Mouse (Mus musculus) thymus, adult 2 months (tissue): Measurements from ENCODE around the gene Prdm16. TPM values are rescaled to one million over a fixed set of nuclear protein-coding genes. Genes with fewer than 3 reads are reported as not detected.

Experiments used
- DNase-seq: peaks from one replicate; pipeline ENCODE4 v3.0.0; 2021
- H3K27ac ChIP-seq: fragments of 200-500 bp; 2 replicates; pipeline ENCODE4 v1.5.1; 2012; ENCODE audit warnings: low read length, control low read depth; ENCODE audit not compliant: control insufficient read depth, insufficient read depth
- H3K27me3 ChIP-seq: fragments of 200-500 bp; 2 replicates; pipeline ENCODE4 v1.6.1; 2012; ENCODE audit warnings: mild to moderate bottlenecking, low read length, moderate library complexity, mixed read lengths; ENCODE audit not compliant: control insufficient read depth, insufficient read depth
- H3K36me3 ChIP-seq: fragments of 200-500 bp; 2 replicates; pipeline ENCODE4 v1.6.1; 2012; ENCODE audit warnings: mild to moderate bottlenecking, low read length, moderate library complexity; ENCODE audit not compliant: control insufficient read depth, insufficient read depth
- H3K4me1 ChIP-seq: fragments of 200-500 bp; replicated peaks from 2 replicates; pipeline ENCODE4 v1.6.1; 2012; ENCODE audit warnings: low read length; ENCODE audit not compliant: control insufficient read depth, insufficient read depth
- H3K4me3 ChIP-seq: fragments of 200-500 bp; 2 replicates; pipeline ENCODE4 v1.5.1; 2012; ENCODE audit warnings: mild to moderate bottlenecking, low read length, control low read depth, moderate library complexity; ENCODE audit not compliant: control insufficient read depth, insufficient read depth
- CTCF ChIP-seq: fragments of 200-500 bp; IDR thresholded peaks from 2 replicates; pipeline ENCODE4 v1.5.1; 2012; ENCODE audit warnings: mild to moderate bottlenecking, control low read depth, low read length, moderate library complexity, borderline replicate concordance; ENCODE audit not compliant: control insufficient read depth, poor library complexity, insufficient read depth; ENCODE audit errors: extremely low read depth
- POLR2A ChIP-seq: fragments of 200-500 bp; IDR thresholded peaks from 2 replicates; pipeline ENCODE4 v1.6.1; 2012; ENCODE audit warnings: mild to moderate bottlenecking, low read length, control low read depth, moderate library complexity; ENCODE audit not compliant: control insufficient read depth, poor library complexity, insufficient read depth; ENCODE audit errors: extremely low read depth
- WGBS: fragments of 180-500 bp; shearing (Covaris S2); methylation state at CpG from one replicate; pipeline ENCODE4 v1.1.7; 2018; 5-methylcytosine and 5-hydroxymethylcytosine counted together
- polyA plus RNA-seq: library from polyadenylated mRNA; depleted of rRNA; stranded (reverse); fragments of >200 nt; gene quantifications from 2 replicates; pipeline ENCODE4 v1.2.3, GENCODE M21; 2012

The Prdm16 gene
- polyA plus RNA-seq, 1 experiment, result 4.5 TPM

DNA sequence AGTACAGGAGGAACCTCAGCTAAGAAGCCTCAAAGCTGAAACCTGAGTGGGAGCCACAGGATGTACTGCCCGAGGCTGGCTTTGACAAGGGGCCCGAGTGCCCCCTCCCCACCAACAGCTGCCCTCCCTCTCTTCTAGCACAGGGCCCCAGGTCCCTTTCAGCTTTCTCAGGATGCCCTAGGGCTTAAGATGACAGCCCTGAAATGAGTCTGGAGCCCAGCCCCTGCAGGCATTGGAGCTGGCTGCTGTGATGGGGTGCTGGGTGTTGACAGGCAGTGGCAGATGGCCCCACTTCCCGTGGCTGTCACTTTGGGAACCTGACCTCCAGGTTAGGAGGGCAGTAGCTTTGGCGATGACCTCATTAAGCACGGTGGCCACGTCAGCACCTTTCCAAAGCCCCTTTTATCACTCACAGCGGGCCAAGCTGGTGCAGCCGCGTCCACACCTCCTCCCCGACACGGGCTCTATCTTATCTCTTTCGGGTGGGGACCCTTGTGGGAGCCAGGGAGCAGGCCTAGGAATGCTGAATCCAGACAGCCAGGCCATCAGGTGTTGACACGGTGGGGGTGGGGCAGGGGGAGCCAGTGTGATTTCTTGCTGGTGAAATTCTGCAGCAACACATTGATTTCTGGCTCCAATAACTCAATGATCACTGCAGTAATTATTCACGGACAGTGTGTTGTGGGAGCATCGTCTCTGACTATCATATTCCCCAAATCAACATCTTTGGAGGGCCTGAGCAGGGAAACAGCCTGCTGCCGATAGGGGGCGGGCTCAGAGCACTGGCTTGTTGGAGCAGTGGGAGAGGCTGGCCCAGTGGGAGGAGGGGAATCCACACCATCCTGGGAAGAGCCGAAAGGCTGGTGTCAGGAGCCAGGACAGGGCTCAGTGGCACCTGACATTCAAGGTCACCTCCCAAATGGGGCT is 243.2 kb downstream of the Prdm16 start:
- Histone ChIP-seq H3K27ac (no peak overlapping the region), H3K4me3 (no peak overlapping the region), H3K4me1 (no peaks in the 10 kb centered on the region), H3K27me3 (no peaks in the 10 kb centered on the region), H3K36me3 (no peaks in the 10 kb centered on the region)
- DNase-seq, result no peak
- WGBS, result 78% methylated on average over 18 of the region's 18 CpGs
- TF ChIP-seq CTCF (no peak), POLR2A (no peak)

DNA sequence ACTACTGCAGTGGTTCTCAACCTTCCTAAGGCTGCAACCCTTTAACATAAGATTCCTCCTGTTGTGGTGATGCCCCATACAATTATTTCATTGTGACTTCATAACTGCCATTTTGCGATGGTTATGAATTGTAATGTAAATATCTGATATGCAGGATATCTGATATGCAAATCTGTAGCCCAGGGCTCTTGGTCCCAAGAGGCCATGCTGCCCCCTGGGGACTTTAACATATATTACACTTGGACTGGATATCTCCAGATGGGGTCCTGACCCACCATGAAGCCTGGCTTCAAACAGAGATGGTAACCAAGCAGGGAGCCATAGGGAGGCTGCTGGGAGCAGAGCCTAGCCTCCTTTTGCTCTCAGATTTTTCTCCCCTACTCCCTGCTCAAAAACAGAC is 244.0 kb downstream of the Prdm16 start:
- Histone ChIP-seq H3K27ac (no peak overlapping the region), H3K4me3 (no peak overlapping the region), H3K4me1 (no peaks in the 10 kb centered on the region), H3K27me3 (no peaks in the 10 kb centered on the region), H3K36me3 (no peaks in the 10 kb centered on the region)
- no peak for DNase-seq
- TF ChIP-seq CTCF (no peak), POLR2A (no peak)
- WGBS, result 71% methylated on average over 1 of the region's 1 CpGs

DNA sequence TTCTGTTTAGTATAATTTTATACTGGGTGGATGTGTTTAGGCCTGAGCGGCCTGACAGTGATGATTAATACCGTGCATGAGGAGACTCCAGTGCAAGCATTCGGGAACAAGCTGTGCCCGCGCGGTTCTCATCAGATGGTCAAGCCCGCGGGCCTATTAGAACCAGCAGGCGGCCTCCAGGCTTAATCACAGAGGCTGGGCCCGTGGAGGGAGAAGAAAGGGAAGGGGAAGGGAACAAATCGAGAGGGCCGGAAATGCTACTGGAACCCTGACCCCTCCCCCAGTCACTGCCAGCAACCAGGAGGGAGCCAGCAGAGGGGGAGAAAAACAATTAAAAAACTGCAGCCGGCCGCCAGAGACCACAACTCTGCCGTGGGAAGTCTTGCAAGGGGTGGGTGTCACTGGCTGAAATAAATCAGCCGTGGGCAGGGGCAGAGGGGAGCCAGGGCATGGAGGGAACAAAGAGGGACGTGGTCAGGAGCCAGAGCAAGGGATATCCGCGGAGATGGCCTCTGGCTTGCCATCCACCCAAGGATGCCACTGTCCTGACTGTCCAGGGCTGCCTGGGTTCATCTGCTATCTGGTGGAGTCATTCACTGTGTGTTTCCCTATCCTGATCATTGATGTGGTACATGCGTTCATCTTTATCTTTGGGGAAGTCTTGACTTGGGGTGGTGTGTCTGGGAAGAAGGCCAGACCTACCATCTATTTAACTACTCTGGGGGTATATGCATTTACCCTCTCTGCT is 246.2 kb downstream of the Prdm16 start:
- TF ChIP-seq CTCF (no peak), POLR2A (no peak)
- no peaks in the 10 kb centered on the region for H3K4me1 ChIP-seq
- H3K27ac ChIP-seq, result no peak overlapping the region
- H3K4me3 ChIP-seq, result no peak overlapping the region
- no peaks in the 10 kb centered on the region for H3K36me3 ChIP-seq
- 22% methylated on average over 20 of the region's 20 CpGs for WGBS
- H3K27me3 ChIP-seq, result no peaks in the 10 kb centered on the region
- DNase-seq, result no peak

GRCm38 (mm10) chr4:154389641-154390040 is 247.0 kb downstream of the Prdm16 start:
- TF ChIP-seq CTCF (no peak), POLR2A (no peak)
- H3K36me3 ChIP-seq, result no peaks in the 10 kb centered on the region
- no peak overlapping the region for H3K27ac ChIP-seq
- H3K4me3 ChIP-seq, result no peak overlapping the region
- H3K4me1 ChIP-seq, result no peaks in the 10 kb centered on the region
- DNase-seq, result no peak
- WGBS, result 84% methylated on average over 2 of the region's 2 CpGs
- no peaks in the 10 kb centered on the region for H3K27me3 ChIP-seq

DNA sequence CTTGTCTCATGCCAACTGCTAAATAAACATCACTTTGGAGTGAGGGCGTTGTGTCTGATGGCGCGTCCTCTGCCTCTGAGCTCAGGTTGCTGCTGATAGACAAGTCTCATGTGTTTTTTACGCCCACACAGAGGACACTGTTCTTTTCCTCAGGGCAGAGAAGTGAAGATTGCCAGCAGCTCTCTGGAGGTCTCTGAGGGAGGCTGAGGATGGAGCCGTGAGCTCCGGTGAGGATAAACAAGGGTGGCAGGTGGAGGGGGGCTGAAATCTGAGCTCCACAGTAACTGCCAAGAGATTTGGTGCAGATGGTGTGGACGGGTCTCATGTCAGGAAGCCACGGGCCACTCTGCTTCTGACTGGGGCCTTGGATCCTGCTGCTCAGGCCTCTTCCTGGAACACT is 249.9 kb downstream of the Prdm16 start:
- WGBS, result 87% methylated on average over 8 of the region's 8 CpGs
- Histone ChIP-seq H3K27me3 (no peaks in the 10 kb centered on the region), H3K4me3 (no peak overlapping the region), H3K36me3 (no peaks in the 10 kb centered on the region), H3K27ac (no peak overlapping the region), H3K4me1 (no peaks in the 10 kb centered on the region)
- DNase-seq, result no peak
- TF ChIP-seq CTCF, result no peak
- TF ChIP-seq POLR2A, result no peak

DNA sequence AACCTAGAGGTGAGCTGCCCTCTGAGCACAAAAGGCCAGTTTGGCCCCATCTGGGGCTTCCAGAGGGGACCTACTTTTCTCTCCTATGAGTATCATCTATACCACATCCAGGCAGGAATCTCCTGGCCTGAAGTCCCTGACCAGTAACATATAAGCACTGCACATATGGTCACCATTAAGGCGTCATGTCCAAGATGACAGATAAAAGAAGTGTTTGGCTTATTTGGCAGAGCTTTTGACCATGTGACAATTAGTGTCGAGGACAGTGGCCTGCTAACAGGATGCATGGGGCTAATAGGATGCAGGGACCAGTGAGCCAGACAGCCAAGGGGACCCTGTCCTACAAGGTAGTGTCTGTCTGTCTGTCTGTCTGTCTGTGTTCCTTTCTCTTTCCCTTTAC is 250.8 kb downstream of the Prdm16 start:
- Histone ChIP-seq H3K4me3 (no peak overlapping the region), H3K36me3 (no peaks in the 10 kb centered on the region), H3K27ac (no peak overlapping the region), H3K4me1 (no peaks in the 10 kb centered on the region), H3K27me3 (no peaks in the 10 kb centered on the region)
- TF ChIP-seq POLR2A (no peak), CTCF (no peak)
- 94% methylated on average over 2 of the region's 2 CpGs for WGBS
- DNase-seq, result no peak
